Mouse (Mus musculus) ES-E14 (cell line): ENCODE measurements at regions not wholly inside any gene's neighbourhood (a gene's known extent, or its start where the extent isn't known, plus 50 kb on each side); places are given as distances from the start of the nearest gene placed in this dataset.

Experiments used
- ZC3H11A ChIP-seq: IDR thresholded peaks from 2 replicates; pipeline ENCODE4 v1.6.1; 2012; ENCODE audit warnings: low read depth, mild to moderate bottlenecking, inconsistent platforms, low read length, borderline replicate concordance
- ZNF384 ChIP-seq: IDR thresholded peaks from 2 replicates; pipeline ENCODE4 v1.6.1; 2012; ENCODE audit warnings: low read depth, low read length, inconsistent platforms

DNA sequence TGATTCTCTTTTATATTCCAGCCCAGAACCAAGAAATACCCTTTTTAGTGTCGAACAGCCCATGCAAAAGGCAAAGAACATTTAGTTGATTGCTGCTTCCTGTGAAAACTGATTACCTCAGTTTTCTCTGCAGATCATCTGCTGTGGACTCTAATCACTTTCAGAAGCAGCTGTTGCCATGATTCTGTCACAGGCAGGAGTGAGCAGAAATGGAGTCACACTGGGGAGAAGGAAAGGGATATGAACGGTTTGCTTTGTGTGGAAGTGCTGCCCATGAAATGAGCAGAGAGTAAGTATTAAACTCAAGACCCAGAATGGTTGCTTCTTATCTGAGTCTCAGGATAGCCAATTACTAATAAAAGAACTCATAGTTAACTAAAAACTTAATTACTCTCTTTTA is 217.6 kb upstream of the Cenpq start:
- no peak for TF ChIP-seq ZNF384
- TF ChIP-seq ZC3H11A, result no peak
